Mouse (Mus musculus): ENCODE measurements around the gene Scamp1. TPM values are rescaled to one million over a fixed set of nuclear protein-coding genes. Genes with fewer than 3 reads are reported as not detected.

Scamp1 gene
- total RNA-seq, 1 experiment = 15.5 TPM

GRCm38 (mm10) chr13:94294886-94295285 lies 9.2 kb upstream of the Scamp1 start:
- no peak for TF ChIP-seq CHD2 (IDR thresholded peaks at IDR 0.05; ENCODE audit: low read depth, low read length)
- no peak for TF ChIP-seq ZC3H11A (IDR thresholded peaks at IDR 0.05; ENCODE audit: borderline replicate concordance, low read depth, low read length)
- TF ChIP-seq ZNF384 (IDR thresholded peaks at IDR 0.05; ENCODE audit: low read depth, low read length) = no peak
- TF ChIP-seq HCFC1 (IDR thresholded peaks at IDR 0.05; ENCODE audit: borderline replicate concordance, insufficient read depth, low read length) = no peak
- TF ChIP-seq MAFK (IDR thresholded peaks at IDR 0.05; ENCODE audit: insufficient read depth, low read depth, low read length) = no peak
- in situ Hi-C loops (cut with MboI; ENCODE audit: low sequenced_read_pairs in 2 of 2, unreplicated experiment in 2 of 2) = no loop called here
- H3K4me3 ChIP-seq (ENCODE audit: insufficient read depth in 1 of 2, low read depth in 1 of 2, low read length in 2 of 2, poor library complexity in 1 of 2, severe bottlenecking in 1 of 2) = no peak overlapping the region

GRCm38 (mm10) chr13:94293911-94294310 lies 8.3 kb upstream of the Scamp1 start:
- no peak for TF ChIP-seq ZNF384 (IDR thresholded peaks at IDR 0.05; ENCODE audit: low read depth, low read length)
- in situ Hi-C loops (cut with MboI; ENCODE audit: low sequenced_read_pairs in 2 of 2, unreplicated experiment in 2 of 2) = no loop called here
- no peak overlapping the region for H3K9ac ChIP-seq (ENCODE audit: insufficient read depth, low read depth, low read length, poor library complexity, severe bottlenecking)
- no peak overlapping the region for H3K4me3 ChIP-seq (ENCODE audit: insufficient read depth in 1 of 2, low read depth in 1 of 2, low read length in 2 of 2, poor library complexity in 1 of 2, severe bottlenecking in 1 of 2)
- H3K4me1 ChIP-seq (ENCODE audit: control insufficient read depth in 2 of 2, insufficient read depth in 2 of 2, low read length in 2 of 2, poor library complexity in 1 of 2) = no peaks in the 10 kb centered on the region
- no peaks in the 10 kb centered on the region for H3K36me3 ChIP-seq (ENCODE audit: control insufficient read depth, insufficient read depth, low read length, poor library complexity, severe bottlenecking)
- H3K9me3 ChIP-seq (ENCODE audit: control insufficient read depth, insufficient read depth, low read depth, low read length) = no peaks in the 10 kb centered on the region
- no peak for DNase-seq (ENCODE audit: low read depth, low spot score)
- no peak overlapping the region for H3K27ac ChIP-seq (ENCODE audit: insufficient read depth, low read depth, low read length, poor library complexity, severe bottlenecking)

More at GRCm38 (mm10) chr13:94294886-94295285, 9.2 kb upstream of the Scamp1 start:
- no peak overlapping the region for H3K27ac ChIP-seq (ENCODE audit: insufficient read depth, low read depth, low read length, poor library complexity, severe bottlenecking)
- H3K36me3 ChIP-seq (ENCODE audit: control insufficient read depth, insufficient read depth, low read length, poor library complexity, severe bottlenecking) = no peaks in the 10 kb centered on the region
- H3K9ac ChIP-seq (ENCODE audit: insufficient read depth, low read depth, low read length, poor library complexity, severe bottlenecking) = no peak overlapping the region
- DNase-seq (ENCODE audit: low read depth, low spot score) = no peak
- no peaks in the 10 kb centered on the region for H3K4me1 ChIP-seq (ENCODE audit: control insufficient read depth in 2 of 2, insufficient read depth in 2 of 2, low read length in 2 of 2, poor library complexity in 1 of 2)
- H3K9me3 ChIP-seq (ENCODE audit: control insufficient read depth, insufficient read depth, low read depth, low read length) = no peaks in the 10 kb centered on the region

- H3K4me3 ChIP-seq (ENCODE audit: insufficient read depth in 1 of 2, low read depth in 1 of 2, low read length in 2 of 2, poor library complexity in 1 of 2, severe bottlenecking in 1 of 2) = peak overlapping the region in 1 of 2 experiments; percentile 95; a peak in 2 of 4 replicates
- no peaks in the 10 kb centered on the region for H3K36me3 ChIP-seq (ENCODE audit: control insufficient read depth, insufficient read depth, low read length, poor library complexity, severe bottlenecking)
- H3K27ac ChIP-seq (ENCODE audit: insufficient read depth, low read depth, low read length, poor library complexity, severe bottlenecking) = no peak overlapping the region
- DNase-seq (ENCODE audit: low read depth, low spot score) = no peak
- no peak for TF ChIP-seq CHD2 (IDR thresholded peaks at IDR 0.05; ENCODE audit: low read depth, low read length)
- TF ChIP-seq ZC3H11A (IDR thresholded peaks at IDR 0.05; ENCODE audit: borderline replicate concordance, low read depth, low read length) = no peak
- no peak for TF ChIP-seq HCFC1 (IDR thresholded peaks at IDR 0.05; ENCODE audit: borderline replicate concordance, insufficient read depth, low read length)
- H3K9ac ChIP-seq (ENCODE audit: insufficient read depth, low read depth, low read length, poor library complexity, severe bottlenecking) = no peak overlapping the region
- H3K4me1 ChIP-seq (ENCODE audit: control insufficient read depth in 2 of 2, insufficient read depth in 2 of 2, low read length in 2 of 2, poor library complexity in 1 of 2) = no peaks in the 10 kb centered on the region
- no peaks in the 10 kb centered on the region for H3K9me3 ChIP-seq (ENCODE audit: control insufficient read depth, insufficient read depth, low read depth, low read length)
- in situ Hi-C loops (cut with MboI; ENCODE audit: low sequenced_read_pairs in 2 of 2, unreplicated experiment in 2 of 2) = no loop called here
Observed at GRCm38 (mm10) chr13:94286195-94286594, 538 bp upstream of the Scamp1 start.

DNA sequence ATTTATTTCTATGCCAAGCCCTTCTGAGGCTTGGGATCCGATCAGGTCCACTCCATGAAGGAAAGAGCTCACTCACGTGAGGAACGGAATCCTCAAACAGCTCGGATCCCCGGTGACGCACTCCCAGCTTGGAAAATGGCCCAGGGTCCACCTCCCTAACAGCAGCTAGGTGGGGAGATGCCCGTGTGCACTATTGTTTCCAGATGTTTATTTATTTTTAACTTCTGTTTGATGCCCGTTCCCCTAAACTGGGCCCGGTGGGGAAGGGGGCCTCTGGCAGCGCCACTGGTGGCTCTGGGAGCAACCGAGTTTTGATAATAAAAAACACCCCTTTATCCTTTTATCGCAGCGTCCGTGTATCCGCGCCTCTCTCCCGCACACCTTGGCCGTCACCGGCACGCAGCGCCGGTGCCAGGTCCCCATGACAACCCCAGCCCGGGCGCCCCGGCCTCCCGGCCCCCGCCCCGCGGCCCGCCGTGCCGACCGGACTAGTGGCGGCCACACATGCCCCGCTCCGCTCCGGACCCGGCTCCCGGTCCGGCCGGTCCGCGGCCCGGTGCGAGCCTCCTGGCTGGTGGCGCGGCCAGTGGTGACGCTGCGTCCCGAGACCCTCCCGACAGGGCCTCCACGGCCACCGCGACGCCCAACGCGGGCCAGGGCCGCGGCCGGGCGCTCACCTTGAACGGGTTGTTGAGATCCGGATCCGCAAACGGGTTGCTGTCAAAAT lies 951 bp downstream of the Scamp1 start:
- Histone ChIP-seq H3K4me3 (ENCODE audit: insufficient read depth in 1 of 2, low read depth in 1 of 2, low read length in 2 of 2, poor library complexity in 1 of 2, severe bottlenecking in 1 of 2) (peak overlapping the region; percentile 93 to 95), H3K36me3 (ENCODE audit: control insufficient read depth, insufficient read depth, low read length, poor library complexity, severe bottlenecking) (no peaks in the 10 kb centered on the region), H3K9ac (ENCODE audit: insufficient read depth, low read depth, low read length, poor library complexity, severe bottlenecking) (peak overlapping the region; percentile 80), H3K4me1 (ENCODE audit: control insufficient read depth in 2 of 2, insufficient read depth in 2 of 2, low read length in 2 of 2, poor library complexity in 1 of 2) (no peaks in the 10 kb centered on the region), H3K9me3 (ENCODE audit: control insufficient read depth, insufficient read depth, low read depth, low read length) (no peaks in the 10 kb centered on the region), H3K27ac (ENCODE audit: insufficient read depth, low read depth, low read length, poor library complexity, severe bottlenecking) (no peak overlapping the region)
- DNase-seq (ENCODE audit: low read depth, low spot score) = no peak
- TF ChIP-seq CHD2 (IDR thresholded peaks at IDR 0.05; ENCODE audit: low read depth, low read length) = no peak
- peak; percentile 49; the same call in 1 of the 2 replicates for TF ChIP-seq HCFC1 (IDR thresholded peaks at IDR 0.05; ENCODE audit: borderline replicate concordance, insufficient read depth, low read length)
- no peak for TF ChIP-seq ZNF384 (IDR thresholded peaks at IDR 0.05; ENCODE audit: low read depth, low read length)
- no peak for TF ChIP-seq MAFK (IDR thresholded peaks at IDR 0.05; ENCODE audit: insufficient read depth, low read depth, low read length)
- no peak for TF ChIP-seq ZC3H11A (IDR thresholded peaks at IDR 0.05; ENCODE audit: borderline replicate concordance, low read depth, low read length)
- in situ Hi-C loops (cut with MboI; ENCODE audit: low sequenced_read_pairs in 2 of 2, unreplicated experiment in 2 of 2) = no loop called here

GRCm38 (mm10) chr13:94279420-94279819 lies 6.2 kb downstream of the Scamp1 start:
- no peaks in the 10 kb centered on the region for H3K4me1 ChIP-seq (ENCODE audit: control insufficient read depth in 2 of 2, insufficient read depth in 2 of 2, low read length in 2 of 2, poor library complexity in 1 of 2)
- H3K4me3 ChIP-seq (ENCODE audit: insufficient read depth in 1 of 2, low read depth in 1 of 2, low read length in 2 of 2, poor library complexity in 1 of 2, severe bottlenecking in 1 of 2) = no peak overlapping the region
- no peak overlapping the region for H3K27ac ChIP-seq (ENCODE audit: insufficient read depth, low read depth, low read length, poor library complexity, severe bottlenecking)
- H3K36me3 ChIP-seq (ENCODE audit: control insufficient read depth, insufficient read depth, low read length, poor library complexity, severe bottlenecking) = no peaks in the 10 kb centered on the region
- no peaks in the 10 kb centered on the region for H3K9me3 ChIP-seq (ENCODE audit: control insufficient read depth, insufficient read depth, low read depth, low read length)
- in situ Hi-C loops (cut with MboI; ENCODE audit: low sequenced_read_pairs in 2 of 2, unreplicated experiment in 2 of 2) = no loop called here
- TF ChIP-seq CHD2 (IDR thresholded peaks at IDR 0.05; ENCODE audit: low read depth, low read length) = no peak
- no peak for TF ChIP-seq MAFK (IDR thresholded peaks at IDR 0.05; ENCODE audit: insufficient read depth, low read depth, low read length)
- no peak for TF ChIP-seq ZNF384 (IDR thresholded peaks at IDR 0.05; ENCODE audit: low read depth, low read length)
- TF ChIP-seq ZC3H11A (IDR thresholded peaks at IDR 0.05; ENCODE audit: borderline replicate concordance, low read depth, low read length) = no peak
- no peak for TF ChIP-seq HCFC1 (IDR thresholded peaks at IDR 0.05; ENCODE audit: borderline replicate concordance, insufficient read depth, low read length)
- no peak overlapping the region for H3K9ac ChIP-seq (ENCODE audit: insufficient read depth, low read depth, low read length, poor library complexity, severe bottlenecking)
- no peak for DNase-seq (ENCODE audit: low read depth, low spot score)
